Mouse (Mus musculus): ENCODE measurements at regions not wholly inside any gene's neighbourhood (a gene's known extent, or its start where the extent isn't known, plus 50 kb on each side); places are given as distances from the start of the nearest gene placed in this dataset.

DNA sequence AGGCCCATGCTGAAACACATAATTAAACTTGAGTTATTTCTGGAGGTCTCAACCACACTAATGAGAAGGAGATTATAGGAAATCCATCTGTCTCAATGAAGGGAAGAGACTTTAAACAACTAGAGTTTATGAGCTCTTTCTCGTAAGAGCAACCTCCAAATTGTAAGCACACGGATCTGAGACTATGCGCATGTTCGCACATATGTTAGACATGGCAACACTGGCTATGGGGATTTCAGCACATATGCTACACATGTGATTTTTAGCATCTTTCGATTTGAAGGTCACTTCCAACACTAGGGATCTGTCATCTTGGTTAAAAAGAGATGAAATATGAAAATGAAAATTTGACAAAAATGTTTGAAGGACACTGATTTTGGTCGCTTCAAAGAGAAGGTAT, 105.5 kb upstream of the Spaca1 start:
- TF ChIP-seq CTCF (IDR thresholded peaks at IDR 0.05; ENCODE audit: extremely low read depth, insufficient read depth, low read length), result no peak
- TF ChIP-seq POLR2A (IDR thresholded peaks at IDR 0.05; ENCODE audit: extremely low read depth, insufficient read depth, low read length), result no peak

All from cortical plate, adult 2 months (tissue).